Mouse (Mus musculus) retina, adult 2 months (tissue): ENCODE measurements at regions not wholly inside any gene's neighbourhood (a gene's known extent, or its start where the extent isn't known, plus 50 kb on each side); places are given as distances from the start of the nearest gene placed in this dataset.
"Not testable (repeated sequence)": the region's sequence is repeated elsewhere in the genome, so short reads cannot be mapped to it uniquely, and the experiment has no call there.

ENCODE experiments used
- DNase-seq: peaks from one replicate; pipeline ENCODE4 v3.0.0-alpha.2; 2012; ENCODE audit warnings: low read depth, low spot score

DNA sequence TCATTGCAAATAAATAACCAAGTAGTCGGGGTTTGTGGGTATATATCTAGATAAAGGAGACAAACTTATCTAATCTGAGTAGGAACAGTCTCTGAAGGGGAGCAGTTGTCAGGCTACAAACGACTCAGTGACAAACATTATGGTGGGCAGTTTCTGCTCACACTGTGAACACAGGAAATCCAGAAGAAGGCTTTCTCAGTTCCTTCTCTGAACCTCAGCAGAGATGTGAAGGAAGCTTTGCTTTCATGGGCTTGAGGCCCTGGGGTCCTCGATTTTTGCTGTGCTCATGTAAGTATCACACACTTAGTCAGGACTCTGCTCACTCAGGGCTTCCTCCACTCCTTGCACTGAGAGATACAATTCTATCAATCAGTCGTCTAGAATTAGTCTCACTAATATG, 994.7 kb upstream of the Foxg1 start:
- no peak for DNase-seq

- no peak for DNase-seq
Measured at GRCm38 (mm10) chr12:48388192-48388812, 994.2 kb upstream of the Foxg1 start.

- DNase-seq, result no peak
Measured at GRCm38 (mm10) chr12:48391008-48391407, 991.5 kb upstream of the Foxg1 start.

GRCm38 (mm10) chr12:48439333-48440046, 943.0 kb upstream of the Foxg1 start:
- no peak for DNase-seq

GRCm38 (mm10) chr12:48448719-48449118, 933.7 kb upstream of the Foxg1 start:
- DNase-seq, result not testable (repeated sequence)

GRCm38 (mm10) chr12:48462392-48462791, 920.1 kb upstream of the Foxg1 start:
- no peak for DNase-seq

- no peak for DNase-seq
Measured at GRCm38 (mm10) chr12:48500735-48501134, 881.7 kb upstream of the Foxg1 start.

- DNase-seq, result no peak
Measured at GRCm38 (mm10) chr12:48511594-48511993, 870.9 kb upstream of the Foxg1 start.

DNA sequence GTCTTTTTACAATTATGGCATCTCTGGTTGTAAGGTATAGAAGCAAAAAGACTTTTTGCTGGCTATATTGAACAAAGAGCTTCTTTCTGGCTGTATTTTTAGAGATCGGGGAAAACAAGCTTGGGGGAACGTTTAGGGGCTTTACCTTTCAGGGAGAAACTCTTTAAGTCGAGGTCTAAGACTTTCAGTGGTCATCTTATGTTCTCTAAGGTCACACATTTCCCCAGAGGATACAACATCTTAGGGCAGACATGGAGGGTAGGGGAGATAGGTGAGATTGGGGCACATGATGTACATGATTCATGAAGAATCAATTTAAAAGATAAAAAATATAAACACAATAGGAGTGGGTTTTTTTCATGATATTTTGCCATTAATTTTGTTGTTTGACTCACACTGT, 870.2 kb upstream of the Foxg1 start:
- DNase-seq, result no peak

DNA sequence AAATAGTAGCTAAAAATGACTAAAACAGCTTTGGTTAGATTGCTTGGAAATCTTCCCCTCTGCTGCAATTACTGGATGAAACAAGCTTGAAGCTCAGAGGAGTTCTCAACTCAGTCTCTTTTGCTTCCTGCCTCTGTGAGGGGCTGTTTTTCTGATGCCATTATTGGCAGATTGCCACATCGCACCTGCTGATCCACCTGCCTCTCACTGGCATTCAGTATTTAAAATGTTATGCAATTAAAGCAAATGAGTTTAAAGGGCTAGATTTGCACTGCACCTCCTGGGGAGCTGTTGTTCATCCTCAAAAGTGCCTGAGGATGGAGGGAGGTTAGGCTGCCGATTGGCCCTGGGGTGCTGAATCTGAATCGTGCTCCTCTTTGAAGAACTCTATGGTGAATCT, 860.5 kb upstream of the Foxg1 start:
- no peak for DNase-seq

- DNase-seq, result not testable (repeated sequence)
Measured at GRCm38 (mm10) chr12:48559690-48560089, 822.8 kb upstream of the Foxg1 start.

DNA sequence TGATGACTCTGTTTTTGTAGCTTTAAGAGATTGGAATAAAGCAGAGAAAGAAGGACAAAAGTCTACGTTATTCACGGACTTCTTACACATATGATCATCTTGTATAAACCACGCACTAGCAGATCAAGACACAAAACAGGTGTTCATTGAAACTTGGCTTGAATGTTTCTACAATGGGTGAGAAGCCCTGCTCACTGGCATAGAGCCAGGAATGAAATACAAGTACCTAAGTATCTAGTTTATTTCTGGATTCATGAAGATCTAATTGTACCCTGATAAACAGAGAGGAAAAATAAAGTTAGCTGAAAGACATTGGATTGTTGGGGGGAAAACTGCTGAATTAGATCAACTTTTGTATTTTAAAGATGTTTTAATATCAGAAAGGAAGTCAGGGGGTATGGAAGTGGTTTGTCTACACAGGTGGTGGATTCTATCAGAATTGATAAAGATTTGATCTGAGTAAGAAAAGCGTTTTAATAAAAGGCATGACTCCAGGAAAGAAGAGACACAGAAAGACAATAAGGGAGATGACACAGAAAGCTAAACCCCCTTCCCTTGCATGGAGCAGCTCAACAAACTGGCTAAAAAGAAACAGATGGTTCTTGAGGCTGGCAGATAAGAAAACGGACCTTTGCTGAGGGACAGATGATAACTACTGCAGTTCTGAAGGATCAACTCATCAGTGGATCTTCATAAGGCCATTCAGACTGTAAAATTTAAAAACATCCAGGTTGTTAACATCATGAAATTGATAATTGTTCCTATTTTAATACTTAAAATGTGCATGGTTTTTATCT, 777.9 kb upstream of the Foxg1 start:
- no peak for DNase-seq

DNA sequence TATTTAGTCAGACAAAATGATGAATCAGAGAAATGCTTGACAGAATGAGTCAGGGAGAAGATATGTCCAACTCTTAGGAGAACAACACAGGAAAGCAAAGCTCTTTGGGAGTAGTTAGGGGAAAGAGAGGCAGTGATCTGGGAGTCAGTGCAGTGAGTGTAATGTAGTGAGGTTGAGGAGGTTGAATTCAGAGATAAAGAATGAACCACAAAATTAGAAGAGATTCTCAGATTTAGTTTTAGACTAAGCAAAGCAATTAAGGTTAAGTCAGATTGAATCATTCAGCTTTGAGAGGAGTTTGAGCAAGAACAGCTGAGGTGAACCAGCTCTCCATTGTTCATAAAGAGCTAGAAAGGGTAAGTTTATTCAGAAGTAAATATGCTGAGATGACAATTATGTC, 777.0 kb upstream of the Foxg1 start:
- no peak for DNase-seq

- no peak for DNase-seq
Measured at GRCm38 (mm10) chr12:48609391-48609790, 773.1 kb upstream of the Foxg1 start.

DNA sequence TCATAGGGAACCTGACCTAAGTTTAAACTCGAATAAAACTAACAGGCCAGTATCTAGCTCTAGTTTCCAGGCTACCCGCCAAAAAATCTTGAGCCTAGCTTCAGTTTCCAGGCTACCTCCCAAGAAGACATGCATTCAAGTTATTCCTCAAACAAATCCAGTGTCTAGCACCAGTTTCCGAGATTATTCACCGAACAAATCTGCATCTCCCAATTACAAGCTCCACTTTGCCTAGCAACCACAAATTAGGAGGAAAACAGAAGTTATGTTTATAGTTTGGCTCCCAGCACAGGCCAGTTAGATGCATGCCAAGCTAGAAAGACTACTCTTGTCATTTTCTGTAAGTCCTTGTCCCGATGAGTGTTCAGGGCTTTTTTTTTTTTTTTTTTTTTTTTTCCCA, 770.4 kb upstream of the Foxg1 start:
- no peak for DNase-seq

DNA sequence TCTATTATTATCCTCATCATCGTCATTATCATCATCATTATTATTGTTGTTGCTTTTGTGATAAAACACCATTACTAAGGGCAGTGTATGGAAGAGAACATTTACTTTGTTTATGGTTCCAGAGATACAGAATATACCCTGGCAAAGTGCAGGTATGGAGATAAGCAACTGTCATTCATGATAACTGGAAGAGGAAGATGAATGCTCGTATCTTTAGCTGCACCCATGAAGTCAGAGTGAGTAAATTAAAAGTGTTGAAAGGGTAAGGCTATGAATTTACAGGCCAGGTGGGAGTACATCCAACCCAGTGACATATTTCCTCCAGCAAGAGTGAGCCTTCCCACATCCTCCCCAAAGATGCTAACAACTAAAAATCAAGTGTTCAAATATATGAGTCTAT, 766.1 kb upstream of the Foxg1 start:
- DNase-seq, result no peak

GRCm38 (mm10) chr12:48633559-48633958, 748.9 kb upstream of the Foxg1 start:
- DNase-seq, result no peak

DNA sequence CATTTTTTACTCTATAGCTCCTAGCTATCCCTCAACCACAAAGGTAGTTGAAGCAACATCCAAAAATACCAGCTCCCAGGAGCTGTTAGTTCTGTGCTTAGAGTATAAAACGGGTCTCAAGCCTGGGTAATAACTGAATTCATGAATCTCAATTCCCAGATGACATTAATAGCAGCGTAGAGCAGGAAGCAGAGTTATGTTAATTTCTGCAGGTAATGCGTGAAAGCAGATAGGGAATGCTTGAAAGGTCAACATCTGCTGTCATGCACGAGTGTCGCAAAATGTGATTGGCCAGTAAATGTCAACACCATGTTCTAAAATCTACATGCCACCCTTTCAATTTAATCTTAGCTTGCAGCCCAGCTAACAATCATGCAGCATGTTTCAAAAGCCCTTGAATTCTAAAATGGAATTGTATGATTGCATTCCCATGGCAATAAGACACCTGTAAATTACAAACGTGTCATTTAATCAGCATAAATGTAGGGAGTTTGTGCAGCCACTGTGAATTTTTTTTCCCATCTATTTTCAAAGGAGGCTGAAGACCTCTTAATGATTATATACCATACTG, 747.7 kb upstream of the Foxg1 start:
- DNase-seq, result no peak

DNA sequence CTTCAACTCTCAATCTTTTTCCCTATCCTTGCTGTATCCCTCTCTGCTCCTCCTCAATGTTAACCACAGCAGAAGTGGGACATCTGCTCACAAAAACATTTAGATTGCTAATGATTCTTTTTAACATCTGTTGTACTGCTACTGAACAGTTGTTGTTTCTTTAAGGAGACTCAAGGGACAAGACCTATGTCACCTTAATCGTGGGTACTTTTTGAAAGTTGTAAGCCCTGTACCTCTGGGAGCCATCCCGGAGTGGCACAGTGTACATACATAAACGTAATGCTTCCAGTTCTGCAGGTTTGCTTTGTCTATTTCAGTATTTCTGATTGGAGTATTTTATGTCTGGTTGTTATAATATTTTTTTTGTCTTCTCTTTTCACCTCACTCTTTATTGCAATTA, 740.5 kb upstream of the Foxg1 start:
- no peak for DNase-seq

DNA sequence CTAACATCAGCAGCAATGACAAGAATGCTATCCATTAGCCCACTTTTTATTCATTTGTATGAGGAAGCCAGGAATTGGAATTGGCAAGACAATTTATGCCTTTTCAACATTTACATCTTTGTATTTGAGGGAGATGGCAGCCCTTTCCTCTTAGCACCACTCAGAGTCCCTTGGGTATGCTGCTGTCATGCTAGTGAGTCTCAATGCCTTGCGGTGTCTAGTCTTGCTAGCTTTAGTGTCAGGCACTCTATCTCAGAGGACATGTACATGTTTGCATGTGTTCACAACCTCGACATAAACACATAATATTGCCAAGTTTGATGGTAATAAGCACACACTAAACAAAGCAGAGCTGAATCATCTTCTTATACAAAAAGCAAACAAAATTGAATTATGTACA, 737.3 kb upstream of the Foxg1 start:
- DNase-seq, result no peak

DNA sequence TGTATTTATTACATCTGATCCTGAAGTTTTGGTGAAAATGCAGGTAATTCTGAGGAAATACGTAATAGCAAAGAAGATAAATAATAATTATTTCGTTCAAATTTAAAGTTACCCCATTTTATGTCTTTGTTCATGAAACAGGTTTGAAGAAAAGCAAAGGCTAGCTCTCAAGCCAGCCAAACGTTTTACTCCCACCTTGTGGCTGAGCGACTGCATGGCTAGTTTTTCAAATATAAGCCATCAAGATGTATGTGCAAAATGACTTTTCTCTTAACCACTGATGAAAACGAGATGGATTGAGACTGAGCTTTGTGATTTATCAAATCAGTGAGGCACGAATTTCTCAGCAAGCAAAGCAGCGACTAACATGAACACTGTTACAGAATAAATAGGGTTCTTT, 736.5 kb upstream of the Foxg1 start:
- DNase-seq, result no peak

GRCm38 (mm10) chr12:48675176-48675575, 707.3 kb upstream of the Foxg1 start:
- DNase-seq, result no peak
